Mouse (Mus musculus) heart, postnatal 10 days (tissue): ENCODE data around the gene Dag1. TPM values are rescaled to one million over a fixed set of nuclear protein-coding genes. Genes with fewer than 3 reads are reported as not detected.
"Not testable (repeated sequence)": the region's sequence is repeated elsewhere in the genome, so short reads cannot be mapped to it uniquely, and the experiment has no call there.

ENCODE experiments used
- DNase-seq, 2 experiments: peaks; one replicate each; pipeline ENCODE4 v3.0.0; 2021
- intact Hi-C: fragments of 180-260 bp; cut with DNase I; formaldehyde crosslinking; loops from one replicate; pipeline ENCODE4 v1.15.1; 2025
- total RNA-seq, 2 experiments: library from RNA; stranded (reverse); gene quantifications; 2 replicates each; pipeline ENCODE4 v1.2.3; 2021

The Dag1 gene
- 100 to 1,000 TPM; 369 to 394 TPM for total RNA-seq

DNA sequence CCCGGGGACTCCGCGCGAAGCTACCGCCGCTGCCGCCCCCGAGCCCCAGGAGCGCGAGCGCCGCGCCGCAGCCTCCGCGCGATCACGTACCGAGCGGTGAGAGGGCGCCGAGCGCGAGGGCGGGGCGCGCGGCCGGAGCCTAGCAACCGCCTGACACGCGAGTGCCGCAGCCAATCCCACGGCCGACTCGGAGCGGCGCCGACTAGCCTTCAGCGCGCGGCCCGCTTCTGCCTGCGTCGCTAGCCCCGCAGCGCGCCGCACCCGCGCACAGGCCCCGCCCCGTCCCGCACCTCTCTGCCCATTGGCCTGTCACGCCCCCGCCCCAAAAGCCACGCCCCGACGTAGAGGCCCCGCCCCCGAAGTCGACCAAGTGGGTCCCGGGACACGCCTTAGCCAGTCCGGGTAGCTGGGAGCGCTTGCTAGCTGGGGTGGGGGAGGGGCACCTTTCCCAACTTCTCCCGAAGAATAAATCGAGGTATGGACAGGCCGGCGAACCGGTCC lies at the start of gene Dag1:
Dag1 (minus strand) TSS at position 269 of the 501 bp plus-strand sequence.
- DNase-seq: peak; percentile 100
- intact Hi-C loops: loop anchor here (5.0 kb wide), 1 partner anchor 61 kb away; no protein-coding TSS in a partner anchor

DNA sequence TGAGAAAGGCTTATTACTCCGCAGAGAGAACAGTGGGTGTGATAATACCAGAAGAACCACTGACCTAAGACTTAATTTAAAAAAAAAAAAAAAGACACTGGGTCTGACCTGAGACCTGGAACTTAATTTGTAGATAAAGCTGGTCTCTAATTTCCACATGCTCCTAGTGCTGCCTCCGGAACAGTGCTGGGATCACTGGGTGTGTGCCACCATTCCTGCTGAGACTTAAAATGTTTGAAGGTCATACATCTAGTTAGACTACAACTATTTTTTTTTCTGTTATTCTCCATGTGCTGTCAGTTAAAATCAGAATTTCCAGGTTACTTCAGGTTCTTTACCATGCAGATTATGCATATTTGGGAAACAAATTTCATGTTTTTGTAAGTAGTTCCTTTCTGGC lies 44.4 kb upstream of the Dag1 start:
- intact Hi-C loops: loop anchor here (1.0 kb wide), 1 partner anchor 11 kb away; no protein-coding TSS in a partner anchor

DNA sequence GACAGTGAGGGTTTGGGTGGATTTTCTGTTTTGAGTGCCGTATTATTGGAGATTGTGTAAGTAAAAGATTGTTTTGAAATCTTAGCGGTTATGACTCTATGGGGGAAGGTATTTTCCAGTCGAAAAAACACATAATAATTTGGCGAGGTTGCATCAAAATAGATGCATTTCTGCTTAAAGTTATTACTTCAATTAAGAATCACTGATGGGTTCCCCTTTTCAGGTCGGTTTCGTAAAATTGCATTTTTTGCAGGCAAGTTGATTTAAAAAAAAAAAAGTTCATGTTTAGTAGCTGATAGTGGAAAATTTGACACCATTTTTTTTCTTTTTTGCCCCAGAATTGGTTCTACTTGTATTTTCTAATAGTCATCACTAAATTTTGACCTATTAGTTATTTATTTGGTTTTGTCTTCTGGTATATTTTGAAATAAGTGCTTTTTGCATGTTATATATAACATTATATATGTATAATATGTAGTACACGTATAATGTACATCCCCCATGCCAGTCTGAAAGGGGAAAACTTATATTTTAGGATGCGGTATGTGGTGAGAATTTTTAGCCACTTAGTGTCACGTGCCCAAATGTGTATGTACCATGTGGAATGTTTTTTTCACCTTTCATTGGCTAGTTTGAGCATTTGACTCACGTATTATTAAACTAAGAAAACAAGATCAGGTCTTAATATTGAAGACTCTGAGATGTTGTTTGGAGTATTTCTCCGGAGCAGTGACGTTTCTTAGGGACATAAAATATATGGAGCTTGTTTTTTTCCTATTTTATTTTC lies 43.5 kb upstream of the Dag1 start:
- intact Hi-C loops: loop anchor here (2.0 kb wide), 1 partner anchor 32 kb away; the partner anchor contains the start of gene Gpx1
- no peak for DNase-seq

More for the DNA sequence above, 44.4 kb upstream of the Dag1 start:
- DNase-seq: peak in 1 of 2 experiments; percentile 18

DNA sequence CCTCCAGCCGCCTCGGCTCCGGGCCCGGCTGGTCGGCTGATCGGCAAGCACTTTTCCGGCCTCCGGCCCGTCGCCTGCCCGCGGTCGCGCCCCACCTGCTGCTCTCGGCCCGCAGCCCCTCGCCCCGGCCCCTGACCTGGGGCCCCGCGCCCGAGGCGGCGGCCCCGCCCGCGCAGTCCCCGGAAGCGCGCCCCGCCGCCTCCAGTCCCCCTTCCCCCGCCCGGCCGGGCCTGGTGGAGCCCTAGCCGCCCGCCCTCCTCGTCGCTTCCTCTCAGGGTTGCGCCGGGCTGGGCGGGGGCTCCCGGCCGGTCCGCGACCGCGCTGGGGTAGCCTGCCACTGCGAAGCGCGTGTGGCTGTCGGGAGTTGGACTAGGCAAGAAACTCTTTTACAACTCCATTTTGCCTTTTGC lies 42.8 kb upstream of the Dag1 start:
- intact Hi-C loops: loop anchor here (2.0 kb wide), 1 partner anchor 32 kb away; the partner anchor contains the start of gene Gpx1
- peak; percentile 88 for DNase-seq

DNA sequence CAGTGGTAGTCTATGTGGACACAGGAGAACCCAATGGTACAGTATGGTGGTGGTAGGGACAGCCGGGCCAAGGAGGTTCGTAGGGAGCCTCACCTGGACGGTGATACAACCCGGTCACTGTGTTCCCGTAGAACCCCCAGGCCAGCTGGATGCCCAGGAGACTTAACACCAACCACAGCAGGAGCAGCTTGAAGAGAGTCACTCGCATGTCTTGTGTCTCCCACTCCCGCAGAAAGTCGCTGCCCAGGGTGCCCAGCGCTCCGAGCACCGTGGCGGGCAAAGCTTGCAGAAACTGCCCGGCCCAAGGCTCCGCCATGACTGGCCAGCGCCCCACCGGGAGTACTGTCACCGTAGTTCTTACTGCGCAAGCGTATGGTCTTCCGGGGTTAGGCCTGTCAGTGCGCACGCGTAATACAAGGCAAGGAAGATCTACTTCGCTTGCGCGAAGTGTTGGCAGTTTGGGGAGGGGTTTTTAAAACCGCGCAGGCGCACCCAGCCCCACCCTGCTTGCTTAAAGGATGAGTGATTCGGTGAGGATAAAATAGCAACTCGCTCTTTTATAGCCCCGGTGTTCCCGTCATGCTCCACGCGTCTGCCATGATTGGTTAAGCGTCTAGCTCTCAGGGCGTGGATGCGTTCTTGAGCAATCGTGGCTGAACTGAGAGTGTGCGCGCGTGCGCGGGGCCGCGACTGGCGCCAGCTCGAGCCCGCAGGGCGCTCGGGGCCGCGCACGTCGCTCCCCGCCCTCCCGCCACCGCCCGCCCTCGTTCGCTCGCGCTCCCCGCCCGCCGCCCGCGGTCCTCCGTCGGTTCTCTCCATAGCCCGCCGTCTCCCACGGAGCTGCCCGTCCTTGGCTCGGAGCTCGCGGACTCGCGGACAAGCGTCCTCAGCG lies 42.1 kb upstream of the Dag1 start, which contains the start of the genes Rhoa and Tcta:
Rhoa (plus strand) TSS at position 501 of the 892 bp plus-strand sequence.
Tcta (minus strand) TSS at position 532 of the 892 bp plus-strand sequence.
- intact Hi-C loops: loop anchor here (2.0 kb wide), 1 partner anchor 33 kb away; the partner anchor contains the start of gene Gpx1

DNA sequence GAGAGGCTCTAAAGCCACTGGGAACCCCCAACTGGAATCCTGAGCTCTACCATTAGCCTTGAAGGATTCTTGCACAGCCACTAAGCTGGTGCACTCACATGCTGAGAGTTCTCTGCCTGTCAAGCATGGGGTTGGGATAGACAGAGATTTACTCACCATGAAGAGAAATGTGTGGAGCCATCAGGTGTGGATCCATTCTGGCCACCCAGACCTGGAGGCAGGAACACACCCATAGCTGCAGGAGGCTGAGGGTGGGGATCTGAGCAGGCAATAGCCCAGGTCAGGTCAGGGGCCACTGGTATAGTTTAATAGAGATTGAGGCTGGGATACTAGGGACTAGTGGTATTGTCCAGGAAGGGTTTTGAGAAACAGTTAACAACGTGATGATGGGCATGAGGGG lies 41.4 kb upstream of the Dag1 start:
- intact Hi-C loops: no loop called here
- peak; percentile 32 to 34 for DNase-seq

More for the DNA sequence above, 42.1 kb upstream of the Dag1 start, which contains the start of the genes Rhoa and Tcta:
- DNase-seq: peak; percentile 99

DNA sequence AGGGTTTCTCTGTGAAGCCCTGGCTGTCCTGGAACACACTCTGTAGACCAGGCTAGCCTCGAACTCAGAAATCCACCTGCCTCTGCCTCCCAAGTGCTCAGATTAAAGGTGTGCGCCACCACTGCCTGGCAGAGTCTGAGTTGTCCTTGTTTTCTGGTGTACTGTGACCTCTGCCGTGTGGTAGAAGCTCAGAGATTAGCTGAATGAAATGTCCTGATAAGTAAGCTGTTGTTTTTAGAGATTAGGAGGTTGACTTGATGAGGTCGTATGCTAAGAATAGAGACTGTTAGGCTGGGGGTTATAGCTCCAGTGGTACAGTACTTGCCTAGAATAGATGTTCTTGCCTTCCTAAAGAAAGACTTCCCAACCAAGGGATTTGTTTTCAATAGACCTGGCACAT lies 41.0 kb upstream of the Dag1 start:
- peak in 1 of 2 experiments; percentile 27 for DNase-seq
- intact Hi-C loops: no loop called here

DNA sequence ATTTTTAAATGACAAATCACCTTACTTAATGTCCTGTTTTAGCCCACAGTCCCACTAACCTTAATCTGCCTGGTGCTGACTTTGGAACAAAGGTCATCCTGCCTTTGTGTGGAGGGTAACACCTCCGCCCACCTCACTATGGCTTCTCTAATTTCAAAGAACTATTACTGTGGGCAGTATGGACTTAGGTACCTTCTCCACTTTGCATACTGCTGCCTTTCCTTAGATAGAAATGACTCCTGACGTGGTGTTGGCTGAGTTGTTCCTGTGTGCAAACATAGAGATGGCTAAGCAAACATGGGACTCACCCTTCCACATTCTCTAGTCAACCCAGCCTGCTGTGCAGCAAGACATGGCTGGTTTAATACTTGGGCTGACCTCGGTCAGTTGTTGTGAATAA lies 38.1 kb upstream of the Dag1 start:
- no peak for DNase-seq
- intact Hi-C loops: no loop called here

DNA sequence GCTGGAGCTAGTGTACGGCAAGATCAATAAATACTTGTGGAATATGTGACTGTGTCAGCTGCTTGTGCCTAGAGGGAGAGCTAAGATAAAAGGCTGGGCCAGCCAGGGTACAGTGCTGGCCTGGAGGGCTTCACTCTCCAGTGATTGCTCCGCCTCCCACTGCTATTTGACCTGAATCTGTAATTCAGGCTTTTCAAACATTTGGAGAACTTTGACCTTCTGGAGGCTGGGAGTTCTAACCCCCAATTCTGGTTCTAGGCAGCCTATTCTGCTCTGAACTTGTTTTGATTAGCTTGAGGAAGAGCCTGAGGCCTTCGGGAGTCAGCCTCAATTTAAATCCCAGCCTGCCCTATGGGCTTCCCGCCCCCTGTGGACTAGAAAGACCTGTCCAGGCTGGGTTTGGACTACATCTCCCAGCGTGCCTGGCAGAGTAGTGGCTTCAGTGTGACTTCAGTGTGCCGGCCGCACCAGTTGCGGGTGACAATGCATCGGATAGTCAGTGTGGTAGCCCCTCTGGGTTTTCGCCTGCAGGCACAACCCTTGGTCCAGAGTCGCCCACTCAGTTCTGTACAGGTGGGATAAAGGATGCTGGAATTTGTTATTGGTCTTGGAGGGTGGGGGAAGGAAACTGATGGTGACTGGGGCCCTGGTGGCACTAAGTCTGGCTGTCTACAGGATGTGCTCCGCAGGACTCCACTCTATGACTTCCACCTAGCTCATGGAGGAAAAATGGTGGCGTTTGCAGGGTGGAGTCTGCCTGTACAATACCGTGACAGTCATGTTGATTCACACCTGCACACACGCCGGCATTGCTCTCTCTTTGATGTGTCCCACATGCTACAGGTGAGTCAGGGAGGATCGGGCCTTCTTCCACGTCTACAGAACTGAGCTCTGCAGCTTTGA lies 32.9 kb upstream of the Dag1 start, which contains the start of gene Amt:
Amt (plus strand) TSS at position 401 of the 903 bp plus-strand sequence.
- no peak for DNase-seq
- intact Hi-C loops: no loop called here

DNA sequence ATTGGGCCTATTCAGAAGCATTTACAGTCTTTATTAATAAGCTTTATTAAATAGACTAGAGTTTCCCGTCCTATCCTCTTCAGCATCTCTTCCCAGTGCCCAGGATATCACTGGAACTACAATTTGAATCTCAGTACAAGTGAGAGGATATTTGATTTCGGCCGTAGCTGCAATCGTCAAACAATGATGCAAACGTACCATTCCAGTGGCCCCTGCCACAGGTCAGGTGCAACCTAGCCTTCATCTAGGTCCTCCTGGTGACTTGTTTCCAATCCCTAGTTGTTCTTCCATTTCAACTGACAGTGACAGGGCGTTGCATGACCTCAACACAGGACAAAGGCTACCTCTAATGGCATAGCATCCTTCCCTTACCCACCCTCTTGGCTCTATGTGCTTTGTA lies 27.0 kb upstream of the Dag1 start:
- DNase-seq: no peak
- intact Hi-C loops: no loop called here

DNA sequence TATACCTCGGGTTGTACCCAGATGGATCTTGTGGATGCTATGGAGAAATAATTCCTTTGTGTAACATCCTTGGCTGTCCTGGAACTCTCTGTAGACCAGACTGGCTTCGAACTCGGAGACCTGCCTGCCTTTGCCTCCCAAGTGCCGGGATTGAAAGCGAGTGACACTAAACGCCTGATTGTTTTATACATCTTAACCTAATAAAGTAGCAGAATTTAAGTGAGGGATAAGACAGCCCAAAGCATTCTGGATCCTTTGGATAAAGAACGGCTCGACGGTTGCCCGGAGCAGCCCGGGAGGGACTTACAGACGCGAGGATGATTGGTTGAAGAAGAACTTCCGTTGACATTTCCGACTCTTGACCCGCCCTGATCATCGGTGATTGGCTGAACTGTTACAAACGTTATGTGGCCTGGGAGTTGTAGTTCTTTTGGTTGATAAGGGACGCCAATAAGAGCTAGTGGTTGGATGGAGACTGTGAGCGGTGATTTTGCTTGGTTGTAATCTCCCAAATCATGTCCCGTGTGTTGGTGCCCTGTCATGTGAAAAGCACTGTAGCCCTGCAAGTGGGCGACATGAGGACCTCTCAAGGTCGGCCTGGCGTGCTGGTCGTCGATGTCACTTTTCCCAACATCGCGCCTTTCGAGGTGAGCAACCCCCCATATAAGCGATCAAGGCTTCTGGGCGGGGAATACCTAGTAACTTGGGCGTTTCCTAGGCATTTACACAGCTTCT lies 26.4 kb upstream of the Dag1 start, which contains the start of gene Nicn1:
Nicn1 (plus strand) TSS at position 414 of the 735 bp plus-strand sequence.
- intact Hi-C loops: no loop called here
- peak; percentile 95 to 96 for DNase-seq

DNA sequence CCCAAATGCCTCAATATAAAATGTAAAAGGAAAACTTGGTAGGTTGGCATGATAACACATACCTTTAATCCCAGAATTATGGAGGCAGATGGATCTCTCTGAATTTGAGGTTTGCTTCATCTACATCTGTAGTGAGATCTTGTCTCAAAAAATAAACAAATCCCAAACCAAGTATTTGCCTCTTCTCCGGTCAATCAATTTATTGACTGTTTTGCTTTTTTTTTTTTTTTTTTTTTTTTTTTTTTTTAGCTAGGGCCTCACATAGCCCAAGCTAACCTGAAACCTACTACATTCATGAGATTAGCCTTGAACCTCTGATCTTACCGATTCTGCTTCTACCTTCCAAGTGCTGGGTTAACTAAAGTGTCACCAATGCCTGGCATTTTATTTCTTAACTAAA lies 25.6 kb upstream of the Dag1 start:
- intact Hi-C loops: no loop called here
- no peak for DNase-seq

DNA sequence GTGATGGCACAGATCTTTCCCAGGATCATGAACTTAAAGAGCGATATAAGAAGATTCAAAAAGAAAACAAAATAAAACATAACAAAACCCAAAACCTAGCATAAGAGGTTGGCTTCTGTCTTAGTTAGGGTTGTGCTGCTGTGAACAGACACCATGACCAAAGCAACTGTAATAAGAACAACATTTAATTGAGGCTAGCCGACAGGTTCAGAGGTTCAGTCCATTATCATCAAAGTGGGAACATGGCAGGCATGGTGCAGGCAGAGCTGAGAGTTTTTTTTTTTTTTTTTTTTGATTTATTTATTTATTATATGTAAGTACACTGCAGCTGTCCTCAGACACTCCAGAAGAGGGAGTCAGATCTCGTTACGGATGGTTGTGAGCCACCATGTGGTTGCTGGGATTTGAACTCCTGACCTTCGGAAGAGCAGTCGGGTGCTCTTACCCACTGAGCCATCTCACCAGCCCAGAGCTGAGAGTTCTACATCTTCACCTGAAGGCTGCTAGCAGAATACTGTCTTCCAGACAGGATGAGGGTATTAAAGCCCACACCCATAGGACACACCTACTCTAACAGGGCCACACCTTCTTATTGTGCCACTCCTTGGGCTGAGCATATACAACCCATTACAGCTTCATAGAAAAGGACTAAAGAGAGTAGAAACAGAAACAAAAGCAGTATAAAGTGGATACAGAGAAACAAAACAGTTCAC lies 23.9 kb upstream of the Dag1 start:
- intact Hi-C loops, DNase-seq: not testable (repeated sequence)

DNA sequence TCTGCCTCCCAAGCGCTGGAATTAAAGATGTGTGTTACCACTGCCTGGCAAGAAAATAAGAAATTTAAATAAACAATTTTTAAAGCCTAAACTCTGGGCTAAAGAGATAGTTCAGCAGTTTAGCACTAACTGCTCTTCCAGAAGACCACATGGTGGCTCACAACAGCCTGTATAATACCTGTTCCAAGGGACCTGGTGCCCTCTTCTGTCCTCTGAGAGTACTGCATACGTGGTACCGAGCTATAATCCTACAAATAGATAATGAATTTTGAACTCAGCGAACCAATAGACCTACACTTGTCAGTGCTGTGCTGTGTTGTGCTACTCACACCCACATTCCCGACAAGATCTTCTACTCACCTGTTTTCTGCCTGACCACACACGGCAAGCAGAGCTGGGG lies 20.7 kb upstream of the Dag1 start:
- intact Hi-C loops: loop anchor here (1.0 kb wide), 2 partner anchors 148 to 189 kb away; no protein-coding TSS in a partner anchor
- peak; percentile 76 to 89 for DNase-seq

DNA sequence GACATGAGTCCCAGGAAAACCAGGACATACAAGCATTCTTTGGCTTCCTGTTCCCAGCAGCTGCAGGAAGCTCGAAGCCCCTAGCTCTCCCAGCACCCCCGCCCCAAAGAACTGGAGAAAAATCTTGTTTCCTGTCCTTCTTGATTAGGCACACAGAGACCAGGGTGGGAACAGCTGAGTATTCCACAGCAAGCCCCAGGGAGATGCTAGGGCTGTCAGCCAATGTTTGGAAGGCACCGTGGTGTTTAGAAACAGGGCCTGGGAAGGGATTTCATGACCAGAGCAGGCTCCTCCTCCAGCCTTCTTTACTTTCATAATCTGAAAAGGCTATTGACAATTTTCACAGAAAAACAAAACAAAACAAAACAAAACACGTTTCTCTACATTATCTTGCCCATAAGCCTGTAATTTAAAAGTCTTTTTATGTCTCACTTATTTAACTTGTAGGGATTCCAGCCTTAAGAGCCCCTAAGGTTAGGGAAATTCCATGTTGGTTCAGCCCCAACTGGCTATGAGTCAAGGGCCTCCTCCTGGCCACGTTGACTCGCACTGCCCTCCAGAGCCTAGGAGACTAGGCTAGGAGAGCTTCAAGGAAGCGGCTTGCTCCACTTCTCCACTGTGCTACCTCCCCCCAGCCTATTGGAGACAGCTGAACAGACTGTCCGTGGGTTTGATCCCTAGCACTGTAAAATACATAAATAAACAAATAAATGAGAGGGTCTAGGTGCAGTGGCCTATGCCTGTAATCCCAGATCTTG lies 16.5 kb upstream of the Dag1 start:
- intact Hi-C loops: loop anchor here (2.0 kb wide), 1 partner anchor 67 kb away; no protein-coding TSS in a partner anchor
- DNase-seq: peak; percentile 92 to 94

DNA sequence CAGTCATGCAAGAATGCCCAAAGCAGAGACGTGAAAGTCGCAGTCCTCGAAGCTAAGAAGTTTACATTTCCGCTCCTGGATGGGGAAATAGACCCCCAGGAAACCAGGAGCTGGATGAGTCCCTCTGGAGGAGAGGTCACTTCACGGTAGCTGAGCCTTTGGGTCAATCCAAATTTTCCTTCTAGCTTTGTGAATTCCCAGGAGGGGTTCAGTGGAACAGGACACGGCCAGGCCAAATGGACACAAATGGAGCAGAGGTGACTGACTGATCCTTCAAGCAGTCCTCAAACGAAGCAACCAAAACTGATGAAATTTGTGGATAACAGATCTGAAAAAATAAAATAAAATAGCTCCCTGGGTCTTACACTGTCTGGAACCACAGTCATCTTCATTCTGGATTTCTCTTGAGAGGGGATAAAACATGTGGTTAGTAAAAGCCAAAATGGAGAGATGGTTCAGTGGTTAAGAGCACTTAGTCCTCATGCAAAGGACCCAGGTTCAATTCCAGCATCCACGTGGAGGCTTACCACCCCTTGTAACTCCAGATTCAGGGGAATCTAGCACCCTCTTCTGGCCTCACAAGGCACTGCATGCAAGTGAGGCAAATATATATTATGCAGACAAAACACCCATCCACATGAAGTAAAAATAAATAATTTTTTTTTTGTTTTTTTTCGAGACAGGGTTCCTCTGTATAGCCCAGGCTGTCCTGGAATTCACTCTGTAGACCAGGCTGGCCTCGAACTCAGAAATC lies 15.1 kb upstream of the Dag1 start:
- DNase-seq: peak in 1 of 2 experiments; percentile 66
- intact Hi-C loops: loop anchor here (2.0 kb wide), 1 partner anchor 74 kb away; no protein-coding TSS in a partner anchor

DNA sequence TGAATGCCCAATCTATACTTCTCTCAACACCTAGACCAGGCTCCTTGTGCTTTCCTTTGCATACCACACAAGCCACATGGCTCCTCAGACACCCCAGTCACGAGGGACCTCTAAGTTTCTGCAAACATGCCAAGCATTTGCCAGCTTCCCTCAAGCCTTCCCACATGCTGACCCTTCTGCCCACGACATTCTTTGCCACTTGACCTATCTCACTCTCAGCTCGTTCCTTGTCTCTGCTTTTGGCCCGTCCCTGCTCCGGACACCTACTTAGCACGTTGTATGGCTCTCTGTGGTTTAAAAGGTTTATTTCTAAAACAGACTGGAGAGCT lies 11.5 kb upstream of the Dag1 start:
- intact Hi-C loops: no loop called here
- DNase-seq: no peak
